Mouse (Mus musculus): ENCODE data around the gene Map7. TPM values are rescaled to one million over a fixed set of nuclear protein-coding genes. Genes with fewer than 3 reads are reported as not detected.

The Map7 gene
- total RNA-seq, 2 experiments from 2014 or later = 2.4 to 4.2 TPM

- DNase-seq = no peak
- intact Hi-C loops (cut with DNase I) = no loop called here
Observed at GRCm38 (mm10) chr10:20181680-20182399, 33.6 kb downstream of the Map7 start.

- intact Hi-C loops (cut with DNase I) = no loop called here
- DNase-seq = no peak
Observed at GRCm38 (mm10) chr10:20184326-20184725, 36.1 kb downstream of the Map7 start.

GRCm38 (mm10) chr10:20185264-20185663 is 37.0 kb downstream of the Map7 start:
- intact Hi-C loops (cut with DNase I) = no loop called here
- no peak for DNase-seq

- DNase-seq = no peak
- intact Hi-C loops (cut with DNase I) = no loop called here
Observed at GRCm38 (mm10) chr10:20185806-20186205, 37.5 kb downstream of the Map7 start.

DNA sequence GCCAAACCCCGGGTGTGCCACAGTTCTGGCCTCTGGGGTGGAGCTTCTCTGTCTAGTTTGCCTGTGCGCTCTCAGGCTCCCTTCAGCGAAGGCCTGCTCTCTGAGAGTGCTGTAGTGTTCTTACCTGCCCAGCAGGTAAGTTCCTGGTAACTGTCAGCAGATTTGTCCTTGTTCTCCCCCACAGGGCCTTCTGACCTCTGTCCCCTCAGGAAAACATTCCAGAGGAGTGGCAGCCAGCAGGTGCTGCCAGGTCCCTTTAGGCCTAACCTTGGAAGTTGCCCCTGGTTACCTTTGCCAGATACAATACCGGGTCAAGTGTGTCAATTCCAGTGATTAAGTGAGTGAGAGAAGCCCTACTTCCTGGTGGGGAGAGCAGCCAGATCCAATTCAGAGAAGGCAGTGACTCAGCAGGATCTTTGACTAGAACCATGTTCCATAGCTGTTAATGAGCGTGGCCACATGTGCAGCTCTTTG is 38.6 kb downstream of the Map7 start:
- no peak for DNase-seq
- intact Hi-C loops (cut with DNase I) = no loop called here

DNA sequence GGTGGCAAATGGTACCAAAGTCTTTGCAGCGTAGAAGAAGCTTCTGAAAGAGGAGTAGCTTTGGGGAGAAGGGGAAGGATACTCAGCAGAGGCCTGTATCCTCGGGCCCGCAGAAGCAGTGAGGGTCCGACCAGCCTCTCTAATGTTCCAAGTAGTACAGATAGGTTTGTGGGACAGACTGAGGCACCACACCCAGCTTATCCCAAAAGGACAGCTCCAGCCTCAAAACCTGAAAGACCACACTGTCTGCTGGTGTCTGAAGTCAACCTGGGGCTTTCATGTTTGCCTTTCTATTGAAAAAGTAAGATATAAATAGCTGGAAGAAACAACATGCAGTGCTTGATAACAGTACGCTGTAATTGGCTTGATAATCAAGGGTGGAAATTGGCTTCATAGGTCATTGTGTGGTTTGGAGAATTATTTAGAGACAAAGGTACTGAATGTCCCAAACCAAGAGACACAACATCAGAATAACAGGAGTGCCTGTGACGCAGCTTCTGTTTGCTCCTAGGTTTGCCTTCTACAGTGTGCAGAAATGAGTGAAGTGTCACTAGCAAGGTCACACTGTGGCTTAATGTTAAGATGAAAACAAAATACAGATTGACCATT is 42.0 kb downstream of the Map7 start:
- no peak for DNase-seq
- intact Hi-C loops (cut with DNase I) = no loop called here

- intact Hi-C loops (cut with DNase I) = no loop called here
Observed at GRCm38 (mm10) chr10:20194847-20195540, 46.7 kb downstream of the Map7 start.

GRCm38 (mm10) chr10:20197039-20197438 is 48.8 kb downstream of the Map7 start:
- intact Hi-C loops (cut with DNase I) = no loop called here
- DNase-seq = no peak

More at GRCm38 (mm10) chr10:20194847-20195540, 46.7 kb downstream of the Map7 start:
- DNase-seq = no peak

DNA sequence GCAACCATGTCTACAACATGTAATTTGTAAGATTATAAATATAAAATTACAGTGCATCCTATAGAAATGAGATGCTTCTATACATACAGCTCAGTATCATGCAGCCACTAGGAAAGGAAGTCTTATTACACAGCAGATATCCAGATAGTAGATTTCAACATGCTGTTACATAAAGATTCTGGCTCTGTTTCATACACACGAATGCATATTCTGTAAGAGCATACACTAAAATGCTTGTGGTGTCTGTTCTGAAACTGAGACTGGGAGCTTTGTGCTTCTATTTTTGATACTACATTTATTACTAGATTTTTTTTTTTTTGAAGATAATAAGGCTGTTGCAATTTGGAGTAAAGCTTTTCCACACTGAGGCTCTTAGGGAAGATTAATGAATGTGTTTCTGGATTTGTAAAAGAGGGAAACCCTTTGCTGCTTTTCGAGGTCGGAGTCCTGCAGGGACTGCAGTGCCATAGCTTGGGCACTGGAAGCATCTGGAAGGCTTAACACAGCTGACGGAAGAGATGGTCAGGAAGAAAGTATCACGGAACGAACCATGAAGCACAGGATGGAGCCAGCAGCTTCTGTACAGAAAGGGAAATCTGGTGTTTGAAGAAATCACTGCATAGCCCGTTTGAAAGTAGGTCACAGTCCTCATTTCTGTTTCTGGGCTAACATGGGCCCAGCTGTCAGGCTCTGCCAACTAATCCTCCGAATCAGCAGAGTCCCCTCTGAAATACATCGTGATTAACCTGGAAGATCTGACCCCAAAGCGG is 50.9 kb downstream of the Map7 start:
- intact Hi-C loops (cut with DNase I) = no loop called here
- DNase-seq = no peak

- intact Hi-C loops (cut with DNase I) = no loop called here
- DNase-seq = no peak
Observed at GRCm38 (mm10) chr10:20201236-20201635, 53.0 kb downstream of the Map7 start.

GRCm38 (mm10) chr10:20202171-20202570 is 53.9 kb downstream of the Map7 start:
- no peak for DNase-seq
- intact Hi-C loops (cut with DNase I) = no loop called here

DNA sequence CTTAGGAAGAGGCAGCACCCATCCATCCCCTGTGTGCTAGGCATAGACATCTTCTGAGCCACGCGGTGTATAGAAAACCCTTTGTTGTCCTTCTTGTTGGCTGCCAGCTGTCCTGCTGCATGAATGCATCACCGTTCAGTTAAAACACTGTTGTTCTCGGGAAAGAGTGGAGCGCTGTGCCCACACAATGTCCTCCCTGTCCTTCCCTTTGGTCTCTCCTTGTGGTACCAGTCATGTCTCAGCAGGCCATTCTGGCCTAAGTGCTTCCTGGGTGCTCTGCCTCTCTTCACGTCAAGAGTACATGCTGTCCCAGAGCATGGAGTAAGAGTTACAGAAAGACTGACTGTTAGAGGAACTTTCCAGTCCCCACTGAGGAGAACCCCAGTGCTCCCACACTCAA is 54.5 kb downstream of the Map7 start:
- intact Hi-C loops (cut with DNase I) = no loop called here
- no peak for DNase-seq

- no peak for DNase-seq
- intact Hi-C loops (cut with DNase I) = no loop called here
Observed at GRCm38 (mm10) chr10:20203502-20203901, 55.2 kb downstream of the Map7 start.

DNA sequence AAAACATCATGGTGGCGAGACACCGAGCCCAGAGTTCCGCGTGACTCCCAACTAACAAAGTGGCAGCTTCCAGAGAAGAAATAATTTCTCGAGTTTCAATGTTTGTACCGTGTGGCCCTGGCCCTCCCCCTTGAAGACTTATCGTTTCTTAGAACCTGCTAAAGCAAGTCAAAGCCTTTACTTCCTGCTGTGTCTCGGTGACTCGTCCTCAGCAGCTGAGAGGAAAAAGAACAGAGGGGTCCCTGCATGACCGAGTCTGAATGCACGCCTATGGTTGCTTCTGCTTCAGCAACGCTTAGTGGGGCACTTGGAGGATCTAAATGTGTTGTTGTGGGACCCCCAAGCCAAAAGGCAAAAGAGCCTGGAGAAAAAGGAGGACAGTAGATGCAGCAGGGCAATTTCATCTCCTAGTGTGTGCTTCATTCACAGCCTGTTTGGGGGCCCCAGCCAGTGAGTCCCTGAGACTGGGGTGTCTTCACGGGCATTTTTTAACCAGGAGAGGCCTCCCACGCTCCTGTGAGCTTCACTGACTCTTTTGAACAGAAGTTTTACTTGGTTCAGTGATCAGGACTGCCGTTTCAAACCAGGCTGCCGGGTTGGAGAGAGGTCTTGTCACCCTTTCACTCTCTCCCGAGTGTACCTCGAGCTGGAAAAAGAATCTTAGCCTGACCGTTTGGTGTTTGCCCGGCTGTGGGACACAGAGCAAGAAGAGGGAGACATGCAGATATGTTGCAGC is 56.6 kb downstream of the Map7 start:
- DNase-seq = no peak
- intact Hi-C loops (cut with DNase I) = no loop called here

DNA sequence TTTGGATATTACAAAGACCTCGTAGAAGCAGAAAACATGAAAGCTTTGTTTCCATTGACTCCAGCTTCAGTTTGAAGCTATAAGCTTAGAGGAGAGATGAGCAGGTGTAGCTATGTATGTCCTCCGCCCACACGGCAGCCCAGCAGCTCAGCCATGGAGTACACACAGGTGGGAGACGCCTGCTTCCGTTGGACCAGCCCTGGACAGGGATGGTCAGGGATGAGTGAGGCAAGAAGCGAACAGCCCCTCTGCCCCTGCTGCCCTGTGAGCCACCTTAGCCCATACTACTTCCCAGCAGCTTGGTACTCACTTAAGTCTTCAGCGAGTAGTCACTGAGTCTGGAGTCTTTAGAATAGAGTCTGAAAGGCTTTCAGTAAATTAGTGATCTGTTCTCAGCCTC is 58.7 kb downstream of the Map7 start:
- DNase-seq = no peak
- intact Hi-C loops (cut with DNase I) = no loop called here

GRCm38 (mm10) chr10:20209609-20210341 is 61.5 kb downstream of the Map7 start:
- intact Hi-C loops (cut with DNase I) = no loop called here
- DNase-seq = no peak

GRCm38 (mm10) chr10:20214418-20214817 is 66.1 kb downstream of the Map7 start:
- intact Hi-C loops (cut with DNase I) = no loop called here
- no peak for DNase-seq

- intact Hi-C loops (cut with DNase I) = no loop called here
- no peak for DNase-seq
Observed at GRCm38 (mm10) chr10:20216982-20217381, 68.7 kb downstream of the Map7 start.

- intact Hi-C loops (cut with DNase I) = no loop called here
- no peak for DNase-seq
Observed at GRCm38 (mm10) chr10:20218866-20219265, 70.6 kb downstream of the Map7 start.

- intact Hi-C loops (cut with DNase I) = no loop called here
- no peak for DNase-seq
Observed at GRCm38 (mm10) chr10:20219538-20219937, 71.3 kb downstream of the Map7 start.

All from gastrocnemius, postnatal 36 days (tissue).